8 mouse cellular contexts compared by ENCODE assay signal in the genomic region with DNA sequence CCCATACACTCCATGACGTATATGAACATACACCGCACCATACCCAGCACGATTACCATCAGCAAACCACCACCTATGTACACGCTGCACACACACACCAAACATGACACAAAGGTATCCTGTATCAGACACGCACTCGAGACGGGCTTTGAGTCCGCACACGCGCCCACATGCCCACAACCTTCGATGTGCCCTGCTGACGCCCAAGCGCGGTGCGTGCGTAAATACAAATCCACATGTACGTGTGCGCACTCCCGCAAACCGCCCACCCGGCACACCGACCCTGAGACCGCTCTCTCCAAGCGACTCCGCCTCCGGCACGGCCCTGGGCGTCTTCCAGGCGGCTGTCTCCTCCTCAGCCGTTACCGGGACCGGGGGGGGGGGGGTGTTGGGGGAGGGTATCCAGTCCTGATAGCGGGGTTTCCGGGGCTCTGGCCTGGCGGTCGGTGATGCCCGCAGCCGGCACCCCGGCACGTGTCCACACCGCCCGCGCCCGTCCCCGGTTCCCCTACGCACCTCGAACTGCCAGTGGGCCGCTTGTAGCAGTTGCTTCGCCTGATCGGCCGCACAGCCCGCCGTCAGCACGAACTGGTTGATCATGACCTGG. TPM values are rescaled to one million over a fixed set of nuclear protein-coding genes. Genes with fewer than 3 reads are reported as not detected.
DNase-seq lines count a peak whose midpoint lies in the region; ATAC-seq and TF ChIP-seq lines count a peak whose summit lies in the region.

No protein-coding gene starts in this region.

- H3K9me3 ChIP-seq in ES-E14 (ENCODE audit: control insufficient read depth, insufficient read depth, low read depth, low read length) = no peaks in the 10 kb centered on the region
- no peaks in the 10 kb centered on the region for H3K9me3 ChIP-seq in embryonic facial prominence, embryonic 11.5 days (replicated peaks; ENCODE audit: control insufficient read depth, low read length)
- H3K9me3 ChIP-seq in liver, embryonic 13.5 days (replicated peaks) = no peaks in the 10 kb centered on the region

- peak overlapping the region; percentile 96 for H3K27ac ChIP-seq in ES-E14 (ENCODE audit: insufficient read depth, low read depth, low read length, poor library complexity, severe bottlenecking)
- peak overlapping the region; percentile 92 for H3K27ac ChIP-seq in embryonic facial prominence, embryonic 11.5 days (replicated peaks; ENCODE audit: low read depth, low read length)
- peak overlapping the region; percentile 98 for H3K27ac ChIP-seq in liver, embryonic 13.5 days
- H3K27ac ChIP-seq in olfactory bulb, adult 2 months (ENCODE audit: insufficient read depth, low read depth, low read length) = peak overlapping the region; percentile 97

- peak overlapping the region; percentile 98 for H3K9ac ChIP-seq in ES-E14 (ENCODE audit: insufficient read depth, low read depth, low read length, poor library complexity, severe bottlenecking)
- H3K9ac ChIP-seq in embryonic facial prominence, embryonic 11.5 days (replicated peaks; ENCODE audit: low read length) = peak overlapping the region; percentile 76
- peak overlapping the region; percentile 91 for H3K9ac ChIP-seq in liver, embryonic 13.5 days

- ATAC-seq in embryonic facial prominence, embryonic 11.5 days (replicated peaks; ENCODE audit: insufficient number of reproducible peaks, low FRiP score, low TSS enrichment, low read depth) = peak; percentile 6; the same call in 1 of the 2 replicates
- ATAC-seq in inflammation-experienced regulatory T-cells, adult 6 months = peak; percentile 41
- ATAC-seq in liver, embryonic 13.5 days (ENCODE audit: low read depth) = peak; percentile 35

- H3K4me1 ChIP-seq in ES-E14 (ENCODE audit: control insufficient read depth in 2 of 2, insufficient read depth in 2 of 2, low read length in 2 of 2, poor library complexity in 1 of 2) = peaks cover 2 to 22% of the 10 kb centered on the region in 2 experiments; a peak in 2 of 4 replicates
- H3K4me1 ChIP-seq in embryonic facial prominence, embryonic 11.5 days (ENCODE audit: control insufficient read depth, insufficient read depth, low read length) = peaks cover 4% of the 10 kb centered on the region; the same call in 1 of the 2 replicates
- H3K4me1 ChIP-seq in liver, embryonic 13.5 days (replicated peaks) = peaks cover 67% of the 10 kb centered on the region
- peaks cover 30% of the 10 kb centered on the region for H3K4me1 ChIP-seq in olfactory bulb, adult 2 months (ENCODE audit: control insufficient read depth, insufficient read depth, low read length)

- under 1% methylated on average over 54 of the region's 54 CpGs for WGBS in embryonic facial prominence, embryonic 11.5 days
- under 1% methylated on average over 52 of the region's 54 CpGs for WGBS in liver, embryonic 13.5 days (ENCODE audit: insufficient replicate concordance)
- WGBS in olfactory bulb, adult 2 months = under 1% methylated on average over 54 of the region's 54 CpGs

- H3K4me3 ChIP-seq in ES-E14 (ENCODE audit: insufficient read depth in 1 of 2, low read depth in 1 of 2, low read length in 2 of 2, poor library complexity in 1 of 2, severe bottlenecking in 1 of 2) = peak overlapping the region; percentile 84 to 98
- H3K4me3 ChIP-seq in embryonic facial prominence, embryonic 11.5 days (ENCODE audit: low read depth, low read length) = peak overlapping the region; percentile 88
- H3K4me3 ChIP-seq in liver, embryonic 13.5 days (replicated peaks) = peak overlapping the region; percentile 88
- peak overlapping the region; percentile 86 for H3K4me3 ChIP-seq in olfactory bulb, adult 2 months (ENCODE audit: insufficient read depth, low read depth, low read length)

- H3K36me3 ChIP-seq in ES-E14 (ENCODE audit: control insufficient read depth, insufficient read depth, low read length, poor library complexity, severe bottlenecking) = peaks cover 29% of the 10 kb centered on the region
- no peaks in the 10 kb centered on the region for H3K36me3 ChIP-seq in embryonic facial prominence, embryonic 11.5 days (replicated peaks; ENCODE audit: control insufficient read depth, insufficient read depth, low read depth, low read length)
- H3K36me3 ChIP-seq in liver, embryonic 13.5 days = peaks cover 18% of the 10 kb centered on the region; the same call in 1 of the 2 replicates

- peak overlapping the region; percentile 83 for H3K4me2 ChIP-seq in embryonic facial prominence, embryonic 11.5 days (ENCODE audit: low read depth, low read length)
- H3K4me2 ChIP-seq in liver, embryonic 13.5 days = peak overlapping the region; percentile 96

- no peak for TF ChIP-seq CTCF in olfactory bulb, adult 2 months (IDR thresholded peaks at IDR 0.05; ENCODE audit: insufficient read depth, low read depth, low read length)

- peak; percentile 40 for DNase-seq in kidney, adult 11 months
- no peak for DNase-seq in kidney, postnatal 14 days
- no peak for DNase-seq in ES-E14 (ENCODE audit: low read depth, low spot score)
- DNase-seq in embryonic facial prominence, embryonic 11.5 days (ENCODE audit: low spot score) = peak; percentile 43
- peak; percentile 43 for DNase-seq in liver, embryonic 13.5 days
- no peak for DNase-seq in yolk sac, embryonic 10.5 days (ENCODE audit: low spot score)

- in situ Hi-C loops in ES-E14 (cut with MboI; ENCODE audit: low sequenced_read_pairs in 2 of 2, unreplicated experiment in 2 of 2) = no loop called here

- H3K27me3 ChIP-seq in embryonic facial prominence, embryonic 11.5 days (ENCODE audit: control insufficient read depth, insufficient read depth, low read length) = no peaks in the 10 kb centered on the region
- H3K27me3 ChIP-seq in liver, embryonic 13.5 days = no peaks in the 10 kb centered on the region

- TF ChIP-seq POLR2A in olfactory bulb, adult 2 months (IDR thresholded peaks at IDR 0.05; ENCODE audit: insufficient read depth, low read depth, low read length) = no peak

TF ChIP-seq in ES-E14, 5 proteins besides CTCF, POLR2A, EP300 and RAD21:
- TF ChIP-seq MAFK (IDR thresholded peaks at IDR 0.05; ENCODE audit: insufficient read depth, low read depth, low read length) = no peak
- TF ChIP-seq ZNF384 (IDR thresholded peaks at IDR 0.05; ENCODE audit: low read depth, low read length) = no peak
- TF ChIP-seq CHD2 (IDR thresholded peaks at IDR 0.05; ENCODE audit: low read depth, low read length) = no peak
- no peak for TF ChIP-seq HCFC1 (IDR thresholded peaks at IDR 0.05; ENCODE audit: borderline replicate concordance, insufficient read depth, low read length)
- no peak for TF ChIP-seq ZC3H11A (IDR thresholded peaks at IDR 0.05; ENCODE audit: borderline replicate concordance, low read depth, low read length)
TF ChIP-seq in ES-E14: peak in this region for 0.

RNA-seq across cellular contexts. Expression of gene Ubald1, which starts 0.9 kb away (rescaled TPM):
- total RNA-seq in ES-E14 (2012; rRNA removed) = 26.7 and 41.3 TPM in 2 replicates
- 26.2 and 26.4 TPM in 2 replicates for polyA plus RNA-seq in embryonic facial prominence, embryonic 11.5 days (2014; fragmentation: Nextera tagmentation; extraction: Ambion mirVana)
- polyA plus RNA-seq in inflammation-experienced regulatory T-cells, adult 6 months (2017; shearing (Covaris generic)) = 10 to 100 TPM; 19.4 to 25.2 (median 20.9) TPM
- 12.3 and 13.3 TPM in 2 replicates for polyA plus RNA-seq in liver, embryonic 13.5 days (2015; fragmentation: Nextera tagmentation; extraction: Ambion mirVana)
- not detected in 2 replicates for polyA plus RNA-seq in olfactory bulb, adult 2 months (2012; ENCODE audit: insufficient read depth, insufficient read length, low replicate concordance, missing spikeins)

RNA-seq across cellular contexts. Expression of gene Mgrn1, which starts 6.8 kb away (rescaled TPM):
- 24.0 and 25.7 TPM in 2 replicates for total RNA-seq in ES-E14 (2012; rRNA removed)
- polyA plus RNA-seq in embryonic facial prominence, embryonic 11.5 days (2014; fragmentation: Nextera tagmentation; extraction: Ambion mirVana) = 67.9 and 72.2 TPM in 2 replicates
- polyA plus RNA-seq in inflammation-experienced regulatory T-cells, adult 6 months (2017; shearing (Covaris generic)) = 10 to 100 TPM; 18.0 to 42.4 (median 35.7) TPM
- 22.6 and 24.5 TPM in 2 replicates for polyA plus RNA-seq in liver, embryonic 13.5 days (2015; fragmentation: Nextera tagmentation; extraction: Ambion mirVana)
- 248 TPM in 1 of 2 replicates, not detected in the other for polyA plus RNA-seq in olfactory bulb, adult 2 months (2012; ENCODE audit: insufficient read depth, insufficient read length, low replicate concordance, missing spikeins)

RNA-seq across cellular contexts. Expression of gene 4930562C15Rik, which starts 44.0 kb away (rescaled TPM):
- total RNA-seq in ES-E14 (2012; rRNA removed) = 0.09 and 0.21 TPM in 2 replicates
- polyA plus RNA-seq in embryonic facial prominence, embryonic 11.5 days (2014; fragmentation: Nextera tagmentation; extraction: Ambion mirVana) = 0.28 TPM in 1 of 2 replicates, not detected in the other
- 1 to 10 TPM in 2 of 3 experiments, under 1 TPM in 1; 0.79 to 2.9 (median 1.3) TPM for polyA plus RNA-seq in inflammation-experienced regulatory T-cells, adult 6 months (2017; shearing (Covaris generic))
- not detected in 2 replicates for polyA plus RNA-seq in liver, embryonic 13.5 days (2015; fragmentation: Nextera tagmentation; extraction: Ambion mirVana)
- not detected in 2 replicates for polyA plus RNA-seq in olfactory bulb, adult 2 months (2012; ENCODE audit: insufficient read depth, insufficient read length, low replicate concordance, missing spikeins)

RNA-seq across cellular contexts. Expression of gene Nudt16l1, which starts 59.4 kb away (rescaled TPM):
- 39.6 and 40.0 TPM in 2 replicates for total RNA-seq in ES-E14 (2012; rRNA removed)
- polyA plus RNA-seq in embryonic facial prominence, embryonic 11.5 days (2014; fragmentation: Nextera tagmentation; extraction: Ambion mirVana) = 155 and 164 TPM in 2 replicates
- 10 to 100 TPM; 81.2 to 97.1 (median 91.3) TPM for polyA plus RNA-seq in inflammation-experienced regulatory T-cells, adult 6 months (2017; shearing (Covaris generic))
- 53.6 and 55.1 TPM in 2 replicates for polyA plus RNA-seq in liver, embryonic 13.5 days (2015; fragmentation: Nextera tagmentation; extraction: Ambion mirVana)
- not detected in 2 replicates for polyA plus RNA-seq in olfactory bulb, adult 2 months (2012; ENCODE audit: insufficient read depth, insufficient read length, low replicate concordance, missing spikeins)

Comparison
In these comparisons a context has a peak if more than half of its experiments do, and no peak if none do; other contexts are left out.
1. DNase-seq: peak in kidney, adult 11 months (single experiment), embryonic facial prominence, embryonic 11.5 days (single experiment) and liver, embryonic 13.5 days (single experiment); none in kidney, postnatal 14 days (single experiment), ES-E14 (single experiment) and yolk sac, embryonic 10.5 days (single experiment).
2. Peak in every context shown above with its lines, with median percentiles within 50 percentile points of each other: H3K27ac ChIP-seq, H3K4me3 ChIP-seq, H3K9ac ChIP-seq and ATAC-seq.